Mouse (Mus musculus): ENCODE measurements around the gene Natd1.
"Not testable (repeated sequence)": the region's sequence is repeated elsewhere in the genome, so short reads cannot be mapped to it uniquely, and the experiment has no call there.

The Natd1 gene

GRCm38 (mm10) chr11:60889861-60890260, 24.7 kb downstream of the Natd1 start:
- no peak for DNase-seq (ENCODE audit: low spot score in 2 of 2)

- DNase-seq (ENCODE audit: low spot score in 2 of 2) = not testable (repeated sequence)
These were observed 27.6 kb downstream of the Natd1 start for GRCm38 (mm10) chr11:60886986-60887385.

GRCm38 (mm10) chr11:60882386-60882785, 32.2 kb downstream of the Natd1 start:
- no peak for DNase-seq (ENCODE audit: low spot score in 2 of 2)

GRCm38 (mm10) chr11:60880559-60880958, 34.0 kb downstream of the Natd1 start:
- DNase-seq (ENCODE audit: low spot score in 2 of 2) = no peak

- peak; percentile 18 to 41 for DNase-seq (ENCODE audit: low spot score in 2 of 2)
These were observed 35.1 kb downstream of the Natd1 start for GRCm38 (mm10) chr11:60879423-60879822.

GRCm38 (mm10) chr11:60878675-60879294, 35.8 kb downstream of the Natd1 start, which contains the start of gene Tmem11:
Gene Tmem11, minus strand, starts transcription at chr11:60879272.
- peak; percentile 88 to 96 for DNase-seq (ENCODE audit: low spot score in 2 of 2)

- DNase-seq (ENCODE audit: low spot score in 2 of 2) = peak; percentile 44 to 51
These were observed 36.4 kb downstream of the Natd1 start for GRCm38 (mm10) chr11:60878056-60878612.

GRCm38 (mm10) chr11:60873101-60873500, 41.4 kb downstream of the Natd1 start:
- DNase-seq (ENCODE audit: low spot score in 2 of 2) = no peak

GRCm38 (mm10) chr11:60871409-60871808, 43.1 kb downstream of the Natd1 start:
- DNase-seq (ENCODE audit: low spot score in 2 of 2) = no peak

- DNase-seq (ENCODE audit: low spot score in 2 of 2) = not testable (repeated sequence)
These were observed 45.1 kb downstream of the Natd1 start for GRCm38 (mm10) chr11:60869471-60869870.

GRCm38 (mm10) chr11:60867904-60868303, 46.6 kb downstream of the Natd1 start:
- no peak for DNase-seq (ENCODE audit: low spot score in 2 of 2)

- no peak for DNase-seq (ENCODE audit: low spot score in 2 of 2)
These were observed 47.1 kb downstream of the Natd1 start for GRCm38 (mm10) chr11:60867456-60867855.

GRCm38 (mm10) chr11:60866021-60866420, 48.5 kb downstream of the Natd1 start:
- DNase-seq (ENCODE audit: low spot score in 2 of 2) = no peak

- peak; percentile 7 to 28 for DNase-seq (ENCODE audit: low spot score in 2 of 2)
These were observed 49.6 kb downstream of the Natd1 start for GRCm38 (mm10) chr11:60864916-60865315.

GRCm38 (mm10) chr11:60864166-60864565, 50.4 kb downstream of the Natd1 start:
- no peak for DNase-seq (ENCODE audit: low spot score in 2 of 2)

- no peak for DNase-seq (ENCODE audit: low spot score in 2 of 2)
These were observed 51.4 kb downstream of the Natd1 start for GRCm38 (mm10) chr11:60863196-60863595.

GRCm38 (mm10) chr11:60861993-60862392, 52.6 kb downstream of the Natd1 start:
- no peak for DNase-seq (ENCODE audit: low spot score in 2 of 2)

GRCm38 (mm10) chr11:60856587-60856986, 58.0 kb downstream of the Natd1 start:
- no peak for DNase-seq (ENCODE audit: low spot score in 2 of 2)
